Mouse (Mus musculus) urinary bladder, adult 18-20 months (tissue): ENCODE data around the gene Slc1a3.
A peak's percentile ranks its signal among the peaks of the same experiment; 100 is the strongest.

ENCODE experiments used
- DNase-seq, 2 experiments: peaks; one replicate each; pipeline ENCODE4 v3.0.0; 2022; ENCODE audit warnings: low spot score in 2 of 2, mixed read lengths in 2 of 2

The Slc1a3 gene

DNA sequence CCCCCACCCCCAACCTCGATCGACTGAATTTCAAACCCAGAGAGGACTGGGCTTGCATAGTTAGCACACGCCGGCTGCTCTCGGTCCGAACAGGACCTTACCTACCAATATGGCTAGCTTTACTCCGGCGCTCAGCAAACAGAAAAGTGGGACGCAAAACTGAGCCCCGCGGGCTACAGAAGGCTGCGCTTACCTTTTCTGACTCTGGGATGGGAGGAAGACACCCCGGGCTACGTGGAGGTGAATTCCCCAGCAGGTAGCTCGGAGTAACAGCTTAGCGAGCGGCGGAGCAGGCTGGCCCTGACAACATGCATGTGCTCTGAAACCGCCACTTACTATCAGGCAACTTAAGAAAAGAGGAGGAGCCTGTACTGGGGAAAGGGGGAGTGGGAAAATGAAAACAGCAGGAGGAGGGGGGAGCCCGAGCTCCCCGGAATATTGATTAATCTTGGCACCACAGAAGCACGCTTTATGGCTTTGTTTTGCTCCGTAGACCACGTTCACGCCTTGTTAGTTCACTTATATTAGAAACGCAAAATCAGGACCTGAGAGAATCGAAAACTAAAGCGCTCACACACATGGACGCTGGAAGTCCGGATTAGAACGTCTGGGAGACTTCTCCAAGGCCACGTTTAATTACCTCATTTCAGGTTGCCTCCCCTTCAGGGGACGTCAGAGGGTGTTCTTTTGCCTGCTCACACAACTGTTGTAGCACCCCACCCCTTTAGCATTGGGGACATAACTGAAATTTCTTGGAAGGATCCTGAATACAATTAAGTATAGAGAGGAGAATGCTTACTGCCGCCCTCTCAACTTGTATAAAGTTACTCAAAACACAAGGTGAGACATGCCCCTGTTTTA is at the start of gene Slc1a3:
Gene Slc1a3, minus strand, starts transcription at position 619 of the 861 bp plus-strand sequence.
- DNase-seq = peak in 1 of 2 experiments; percentile 62

DNA sequence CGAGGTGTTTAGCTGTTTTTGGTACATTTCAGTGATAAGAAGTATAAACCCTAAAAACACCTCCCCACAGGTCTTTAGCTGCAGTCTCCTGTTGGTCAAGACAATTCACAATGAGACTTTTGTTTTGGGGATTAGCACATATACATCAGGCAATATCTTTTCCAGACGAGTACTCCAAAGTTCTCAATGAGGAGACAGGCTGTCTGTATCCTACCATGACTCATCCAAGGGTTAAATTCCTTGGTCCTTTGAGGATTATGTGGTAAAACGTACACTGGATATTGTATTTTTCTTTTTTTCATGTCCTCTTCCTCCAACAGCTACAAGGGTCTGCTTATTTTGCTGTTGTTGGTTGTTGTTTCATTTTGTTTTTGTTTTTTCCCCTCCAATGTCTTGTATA is 48.5 kb upstream of the Slc1a3 start:
- DNase-seq = no peak

GRCm38 (mm10) chr15:8756441-8756840 is 45.9 kb upstream of the Slc1a3 start:
- no peak for DNase-seq

DNA sequence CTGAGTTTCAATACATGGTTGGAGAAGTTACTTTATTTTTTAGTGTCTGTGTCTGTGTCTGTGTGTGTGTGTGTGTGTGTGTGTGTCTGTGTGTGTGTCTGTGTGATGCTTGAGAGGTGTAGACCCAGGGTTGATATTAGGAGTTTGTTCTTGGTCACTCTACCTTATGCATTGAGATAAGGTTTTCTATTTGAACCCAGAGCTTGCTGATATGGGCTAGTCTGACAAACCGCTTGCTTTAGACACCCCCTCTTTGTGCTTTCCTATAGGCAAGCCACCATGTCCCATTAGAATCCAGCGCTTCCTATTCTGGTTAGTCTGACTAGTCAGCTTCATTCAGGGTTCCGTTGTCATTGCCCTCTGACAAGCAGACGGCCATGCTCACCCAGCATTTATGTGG is 39.2 kb upstream of the Slc1a3 start:
- no peak for DNase-seq

DNA sequence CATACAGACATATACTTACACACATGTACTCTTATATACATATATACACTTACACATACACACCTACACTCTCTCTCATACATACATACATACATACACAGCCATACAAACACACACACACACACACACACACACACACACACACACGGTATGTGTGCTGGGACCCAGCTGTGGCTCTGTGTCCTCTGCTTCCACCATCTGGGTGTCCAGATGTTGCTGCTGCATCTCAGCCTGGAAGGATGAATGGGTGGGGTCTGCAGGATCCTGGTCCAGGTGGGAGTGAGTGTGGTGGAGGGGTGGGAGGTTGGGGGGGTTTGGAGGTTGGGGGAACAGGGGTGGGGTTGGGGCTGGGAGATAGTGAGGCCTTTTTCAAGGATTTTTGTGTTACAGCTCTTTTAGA is 38.2 kb upstream of the Slc1a3 start:
- no peak for DNase-seq

DNA sequence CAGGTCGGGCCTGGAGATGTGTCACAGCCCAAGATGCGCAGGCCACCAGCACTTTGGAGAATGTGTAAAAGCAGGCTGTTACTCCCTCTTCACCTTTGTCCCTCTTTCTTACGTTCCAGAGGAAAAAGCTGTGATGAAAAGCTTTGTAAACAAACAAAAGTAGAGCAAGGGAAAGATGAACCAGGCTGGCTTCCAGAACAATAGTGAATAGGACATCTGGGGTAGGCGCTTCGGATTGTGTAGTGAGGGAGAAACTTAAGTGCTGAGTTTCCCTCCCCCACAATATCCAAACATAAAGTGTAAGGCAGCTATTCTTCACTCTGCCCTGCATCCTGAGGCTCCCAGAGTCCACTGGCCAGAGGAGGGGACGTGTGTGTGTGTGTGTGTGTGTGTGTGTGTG is 31.0 kb upstream of the Slc1a3 start:
- no peak for DNase-seq

DNA sequence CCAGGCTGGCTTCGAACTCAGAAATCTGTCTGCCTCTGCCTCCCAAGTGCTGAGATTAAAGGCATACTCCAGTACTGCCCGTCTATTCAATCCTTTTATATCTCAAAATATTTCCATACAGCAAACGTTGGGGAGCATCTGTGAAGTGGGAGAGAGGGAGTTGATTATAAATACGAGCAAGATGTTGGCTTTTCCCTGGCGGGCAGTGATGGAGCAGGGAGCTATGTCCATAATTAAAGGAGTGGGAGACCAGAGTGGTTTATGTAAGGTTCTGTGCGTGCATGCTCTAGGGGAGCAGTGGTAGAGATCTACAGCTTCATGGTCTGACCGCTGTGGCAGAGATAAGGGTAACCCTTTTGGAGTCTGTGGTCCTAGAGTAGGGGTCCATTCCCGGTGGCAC is 30.2 kb upstream of the Slc1a3 start:
- DNase-seq = no peak

DNA sequence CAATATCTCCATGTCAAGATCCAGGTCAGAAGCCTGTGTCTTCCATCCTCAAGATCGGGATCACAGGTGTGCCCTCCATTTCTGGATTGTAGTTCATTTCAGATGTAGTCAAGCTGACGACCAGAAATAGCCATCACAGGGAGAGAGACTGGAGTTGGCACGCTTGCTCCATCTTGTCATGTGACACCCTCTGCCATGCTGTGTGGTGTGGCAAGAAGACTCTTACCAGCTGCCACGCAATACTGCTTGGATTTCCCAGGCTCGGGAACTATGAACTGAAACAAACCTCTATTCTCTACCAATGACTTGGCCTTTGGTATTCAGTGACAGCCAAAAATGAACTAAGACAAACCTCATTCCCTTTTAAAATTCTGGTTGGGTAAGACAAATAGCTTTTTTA is 27.6 kb upstream of the Slc1a3 start:
- no peak for DNase-seq

GRCm38 (mm10) chr15:8734363-8734739 is 23.8 kb upstream of the Slc1a3 start:
- DNase-seq = no peak

- no peak for DNase-seq
Measured at GRCm38 (mm10) chr15:8733669-8734362, 23.3 kb upstream of the Slc1a3 start.

- no peak for DNase-seq
Measured at GRCm38 (mm10) chr15:8728861-8729260, 18.3 kb upstream of the Slc1a3 start.

GRCm38 (mm10) chr15:8722386-8723100 is 12.0 kb upstream of the Slc1a3 start:
- DNase-seq = no peak

DNA sequence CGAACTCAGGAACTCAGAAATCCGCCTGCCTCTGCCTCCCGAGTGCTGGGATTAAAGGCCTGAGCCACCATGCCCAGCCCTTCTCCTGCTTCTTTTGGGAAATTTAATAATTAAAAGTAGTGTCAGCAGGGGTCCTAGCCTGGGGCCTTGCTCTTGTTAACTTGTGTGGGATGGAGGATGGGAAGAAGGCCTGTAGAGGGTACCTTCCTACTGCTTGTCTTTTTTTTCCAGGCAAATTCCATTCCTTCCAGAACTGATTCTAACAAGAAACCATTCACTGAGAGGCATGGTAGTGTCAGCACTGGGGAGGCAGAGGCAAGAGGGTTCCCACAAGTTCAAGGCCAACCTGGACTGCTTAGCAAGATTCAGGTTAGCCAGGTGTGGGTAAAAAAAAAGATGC is 11.2 kb upstream of the Slc1a3 start:
- no peak for DNase-seq

- DNase-seq = no peak
Measured at GRCm38 (mm10) chr15:8721005-8721404, 10.4 kb upstream of the Slc1a3 start.

GRCm38 (mm10) chr15:8718496-8718895 is 7.9 kb upstream of the Slc1a3 start:
- DNase-seq = no peak

- no peak for DNase-seq
Measured at GRCm38 (mm10) chr15:8717021-8717571, 6.5 kb upstream of the Slc1a3 start.

- DNase-seq = no peak
Measured at GRCm38 (mm10) chr15:8716330-8716964, 5.9 kb upstream of the Slc1a3 start.

DNA sequence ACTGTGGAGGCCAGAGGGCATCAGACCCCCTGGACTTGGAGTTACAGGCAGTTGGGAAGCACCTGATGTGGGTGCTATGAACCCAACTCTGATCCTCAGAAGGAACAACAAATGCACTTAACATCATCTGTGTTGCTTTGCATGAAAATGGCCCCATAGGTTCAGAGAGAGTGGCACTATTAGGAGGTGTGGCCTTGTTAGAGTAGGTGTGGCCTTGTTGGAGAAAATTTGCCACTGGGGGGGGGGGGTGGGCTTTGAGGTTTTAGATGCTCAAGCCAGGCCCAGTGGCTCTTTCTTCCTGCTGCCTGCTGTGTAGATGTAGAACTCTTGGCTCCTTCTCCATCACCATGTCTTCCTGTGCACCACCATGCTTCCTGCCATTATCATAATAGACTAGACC is 5.1 kb upstream of the Slc1a3 start:
- no peak for DNase-seq

GRCm38 (mm10) chr15:8712433-8712984 is 1.9 kb upstream of the Slc1a3 start:
- no peak for DNase-seq

GRCm38 (mm10) chr15:8711630-8712310 is 1.2 kb upstream of the Slc1a3 start:
- DNase-seq = peak in 1 of 2 experiments; percentile 2

GRCm38 (mm10) chr15:8709578-8709977 is 986 bp downstream of the Slc1a3 start:
- peak in 1 of 2 experiments; percentile 9 for DNase-seq
